Comparison of ENCODE assay signal across 8 mouse cellular contexts in genomic region chr7:67414766-67415165, GRCm38 (mm10). TPM values are rescaled to one million over a fixed set of nuclear protein-coding genes. Genes with fewer than 3 reads are reported as not detected.
DNase-seq lines count a peak whose midpoint lies in the region; ATAC-seq and TF ChIP-seq lines count a peak whose summit lies in the region.

No protein-coding gene starts in this region.

- H3K4me1 ChIP-seq in CH12.LX (ENCODE audit: control insufficient read depth in 1 of 2, insufficient read depth in 2 of 2), result peaks cover 24 to 40% of the 10 kb centered on the region in 2 experiments
- H3K4me1 ChIP-seq in kidney, embryonic 15.5 days, result no peaks in the 10 kb centered on the region
- no peaks in the 10 kb centered on the region for H3K4me1 ChIP-seq in kidney, adult 2 months (ENCODE audit: control insufficient read depth, insufficient read depth, low read length)

- ATAC-seq in kidney, embryonic 15.5 days (replicated peaks; ENCODE audit: low FRiP score), result no peak

- in situ Hi-C loops in CH12.LX (cut with MboI; ENCODE audit: low pct_ligation_motif_present, low pct_unique_long_range_greater_than_20kb, low sequenced_read_pairs), result no loop called here

- intact Hi-C loops in heart, postnatal 10 days (cut with DNase I), result loop anchor here (5.0 kb wide), 1 partner anchor 37 kb away; no protein-coding TSS in a partner anchor

- DNase-seq in layer of hippocampus, adult 2 months (ENCODE audit: low spot score in 2 of 2), result peak in 1 of 2 experiments; percentile 9
- DNase-seq in layer of hippocampus, adult 9-10 months (ENCODE audit: low spot score), result no peak
- peak; percentile 99 for DNase-seq in CH12.LX (ENCODE audit: extremely low read depth)
- DNase-seq in frontal cortex, postnatal 14 days (ENCODE audit: low spot score in 2 of 2), result peak; percentile 38 to 54
- peak; percentile 72 to 73 for DNase-seq in heart, postnatal 10 days
- DNase-seq in cerebellum, adult 8-10 months, result no peak
- DNase-seq in kidney, adult 2 months, result no peak

- peak overlapping the region; percentile 15; the same call in 1 of the 2 replicates for H3K27ac ChIP-seq in layer of hippocampus, adult 2 months
- H3K27ac ChIP-seq in CH12.LX (ENCODE audit: insufficient read depth, low read depth), result peak overlapping the region; percentile 97
- H3K27ac ChIP-seq in kidney, embryonic 15.5 days, result no peak overlapping the region
- H3K27ac ChIP-seq in kidney, adult 2 months (ENCODE audit: insufficient read depth, low read depth, low read length), result no peak overlapping the region

- peak overlapping the region; percentile 99 for H3K9ac ChIP-seq in CH12.LX (ENCODE audit: insufficient read depth, low read depth)
- no peak overlapping the region for H3K9ac ChIP-seq in kidney, embryonic 15.5 days

- H3K36me3 ChIP-seq in CH12.LX (replicated peaks in 1 of 2; ENCODE audit: control insufficient read depth in 1 of 2, insufficient read depth in 1 of 2, low read length in 1 of 2), result no peaks in the 10 kb centered on the region
- no peaks in the 10 kb centered on the region for H3K36me3 ChIP-seq in kidney, embryonic 15.5 days
- H3K36me3 ChIP-seq in kidney, adult 2 months (ENCODE audit: control insufficient read depth, insufficient read depth, low read length), result no peaks in the 10 kb centered on the region

- TF ChIP-seq EP300 in CH12.LX (IDR thresholded peaks at IDR 0.05; ENCODE audit: low read length), result peak; percentile 99

- 71% methylated on average over 8 of the region's 8 CpGs for WGBS in kidney, embryonic 15.5 days
- 82% methylated on average over 8 of the region's 8 CpGs for WGBS in kidney, adult 2 months

- no peaks in the 10 kb centered on the region; the same call in 1 of the 2 replicates for H3K79me2 ChIP-seq in CH12.LX (replicated peaks; ENCODE audit: control insufficient read depth, extremely low read depth, insufficient read depth, poor library complexity, severe bottlenecking)

- TF ChIP-seq RAD21 in CH12.LX (IDR thresholded peaks at IDR 0.05; ENCODE audit: low read depth, low read length), result peak; percentile 23

- no peaks in the 10 kb centered on the region for H3K9me3 ChIP-seq in CH12.LX (replicated peaks; ENCODE audit: low read length)
- no peaks in the 10 kb centered on the region for H3K9me3 ChIP-seq in kidney, embryonic 15.5 days (replicated peaks)

- no peak for TF ChIP-seq CTCF in layer of hippocampus, adult 2 months (conservative IDR thresholded peaks at IDR 0.05)
- no peak for TF ChIP-seq CTCF in CH12.LX (conservative IDR thresholded peaks at IDR 0.05 in 1 of 2, IDR thresholded peaks at IDR 0.05 in 1 of 2; ENCODE audit: low read depth in 2 of 2, low read length in 2 of 2)
- TF ChIP-seq CTCF in kidney, adult 2 months (conservative IDR thresholded peaks at IDR 0.05; ENCODE audit: insufficient read depth, insufficient read length, low read depth, low read length), result no peak

- dilution Hi-C loops in CH12.LX (cut with MboI; ENCODE audit: extremely low pct_ligation_motif_present, extremely low pct_unique_long_range_greater_than_20kb, low sequenced_read_pairs), result no loop called here

- TF ChIP-seq POLR2A in CH12.LX (IDR thresholded peaks at IDR 0.05; ENCODE audit: low read depth, low read length), result peak; percentile 46; the same call in 1 of the 2 replicates
- TF ChIP-seq POLR2A in kidney, adult 2 months (IDR thresholded peaks at IDR 0.05; ENCODE audit: low read depth, low read length), result no peak

- peak overlapping the region; percentile 88 for H3K4me2 ChIP-seq in CH12.LX (ENCODE audit: insufficient read depth, low read depth, poor library complexity, severe bottlenecking)
- H3K4me2 ChIP-seq in kidney, embryonic 15.5 days, result no peak overlapping the region

- H3K4me3 ChIP-seq in layer of hippocampus, adult 2 months, result no peak overlapping the region
- peak overlapping the region; percentile 49 to 58 (median 52) for H3K4me3 ChIP-seq in CH12.LX (replicated peaks in 1 of 3; ENCODE audit: low read depth in 2 of 3, low read length in 2 of 3, poor library complexity in 1 of 3)
- H3K4me3 ChIP-seq in kidney, embryonic 15.5 days (replicated peaks), result no peak overlapping the region
- no peak overlapping the region for H3K4me3 ChIP-seq in kidney, adult 2 months (ENCODE audit: insufficient read depth, low read depth, low read length)

- no peaks in the 10 kb centered on the region for H3K27me3 ChIP-seq in CH12.LX (replicated peaks)
- H3K27me3 ChIP-seq in kidney, embryonic 15.5 days, result no peaks in the 10 kb centered on the region
- H3K27me3 ChIP-seq in kidney, adult 2 months (replicated peaks; ENCODE audit: control insufficient read depth, insufficient read depth, low read length), result no peaks in the 10 kb centered on the region

TF ChIP-seq in CH12.LX, 34 proteins besides CTCF, POLR2A, EP300 and RAD21:
- TF ChIP-seq ETS1 (conservative IDR thresholded peaks at IDR 0.05; ENCODE audit: low read depth, low read length), result peak; percentile 100
- TF ChIP-seq TBP (conservative IDR thresholded peaks at IDR 0.05; ENCODE audit: low read depth, low read length), result peak; percentile 82
- TF ChIP-seq KAT2A (IDR thresholded peaks at IDR 0.05; ENCODE audit: insufficient replicate concordance, low read length), result peak; percentile 86
- peak; percentile 97 for TF ChIP-seq BHLHE40 (IDR thresholded peaks at IDR 0.05; ENCODE audit: low read depth, low read length)
- peak; percentile 81 for TF ChIP-seq MAFK (IDR thresholded peaks at IDR 0.05; ENCODE audit: insufficient replicate concordance, low read length)
- TF ChIP-seq MAZ (IDR thresholded peaks at IDR 0.05; ENCODE audit: low read depth, low read length), result peak; percentile 93
- peak; percentile 99 for TF ChIP-seq TCF12 (IDR thresholded peaks at IDR 0.05; ENCODE audit: low read depth, low read length)
- TF ChIP-seq USF2 (conservative IDR thresholded peaks at IDR 0.05; ENCODE audit: low read depth, low read length), result no peak; the same call in 1 of the 2 replicates
- TF ChIP-seq SMC3 (IDR thresholded peaks at IDR 0.05; ENCODE audit: low read depth, low read length), result peak; percentile 42
- TF ChIP-seq NRF1 (IDR thresholded peaks at IDR 0.05; ENCODE audit: low read depth, low read length), result peak; percentile 59
- TF ChIP-seq MXI1 (IDR thresholded peaks at IDR 0.05; ENCODE audit: low read depth, low read length), result peak; percentile 73; the same call in 1 of the 2 replicates
- peak; percentile 78 for TF ChIP-seq ZMIZ1 (IDR thresholded peaks at IDR 0.05; ENCODE audit: low read depth, low read length)
- peak; percentile 77; the same call in 1 of the 2 replicates for TF ChIP-seq E2F4 (IDR thresholded peaks at IDR 0.05; ENCODE audit: insufficient replicate concordance, low read depth, low read length)
- peak; percentile 96 for TF ChIP-seq JUN (IDR thresholded peaks at IDR 0.05; ENCODE audit: insufficient read depth, low read depth, low read length)
- peak; percentile 97 for TF ChIP-seq JUND (conservative IDR thresholded peaks at IDR 0.05; ENCODE audit: low read depth, low read length)
- TF ChIP-seq UBTF (IDR thresholded peaks at IDR 0.05; ENCODE audit: low read depth, low read length), result no peak
- TF ChIP-seq GABPA (IDR thresholded peaks at IDR 0.05; ENCODE audit: insufficient replicate concordance, low read depth, low read length), result no peak
- TF ChIP-seq ELF1 (IDR thresholded peaks at IDR 0.05; ENCODE audit: low read depth, low read length), result peak; percentile 72; the same call in 1 of the 2 replicates
- TF ChIP-seq CHD1 (IDR thresholded peaks at IDR 0.05; ENCODE audit: low read depth, low read length), result peak; percentile 61; the same call in 1 of the 2 replicates
- TF ChIP-seq HCFC1 (IDR thresholded peaks at IDR 0.05; ENCODE audit: low read depth, low read length), result peak; percentile 60
- peak; percentile 96 for TF ChIP-seq MYC (IDR thresholded peaks at IDR 0.05; ENCODE audit: low read depth, low read length)
- TF ChIP-seq CHD2 (IDR thresholded peaks at IDR 0.05; ENCODE audit: low read length), result peak; percentile 95
- TF ChIP-seq USF1 (IDR thresholded peaks at IDR 0.05; ENCODE audit: low read depth, low read length), result no peak
- peak; percentile 100 for TF ChIP-seq IRF4 (IDR thresholded peaks at IDR 0.05; ENCODE audit: low read depth, low read length)
- TF ChIP-seq SIN3A (IDR thresholded peaks at IDR 0.05; ENCODE audit: low read length), result peak; percentile 99
- TF ChIP-seq ZC3H11A (IDR thresholded peaks at IDR 0.05; ENCODE audit: low read depth, low read length), result no peak
- TF ChIP-seq RCOR1 (conservative IDR thresholded peaks at IDR 0.05; ENCODE audit: low read depth, low read length), result peak; percentile 94; the same call in 1 of the 2 replicates
- no peak for TF ChIP-seq ZKSCAN1 (IDR thresholded peaks at IDR 0.05; ENCODE audit: borderline replicate concordance, low read depth, low read length)
- TF ChIP-seq MAX (IDR thresholded peaks at IDR 0.05; ENCODE audit: low read length), result peak; percentile 95
- peak; percentile 76; the same call in 1 of the 2 replicates for TF ChIP-seq POLR2AphosphoS2 (IDR thresholded peaks at IDR 0.05; ENCODE audit: low read depth, low read length)
- TF ChIP-seq ZNF384 (IDR thresholded peaks at IDR 0.05; ENCODE audit: low read depth, low read length), result peak; percentile 43; the same call in 1 of the 2 replicates
- peak; percentile 99 for TF ChIP-seq MEF2A (IDR thresholded peaks at IDR 0.05; ENCODE audit: borderline replicate concordance, low read depth, low read length)
- TF ChIP-seq PAX5 (IDR thresholded peaks at IDR 0.05; ENCODE audit: low read length), result no peak
- peak; percentile 84 for TF ChIP-seq NELFE (IDR thresholded peaks at IDR 0.05; ENCODE audit: low read depth, low read length)

RNA-seq across cellular contexts. Expression of gene Mef2a, which starts 42.1 kb away (rescaled TPM):
- total RNA-seq in layer of hippocampus, adult 2 months (2021), result 100 to 1,000 TPM; 151 to 157 TPM
- 42.2 and 43.5 TPM in 2 replicates for total RNA-seq in CH12.LX (2012; rRNA removed)
- 36.7 and 40.1 TPM in 2 replicates for total RNA-seq in CH12.LX (2014; rRNA removed)
- polyA plus RNA-seq in CH12.LX (2012; ENCODE audit: insufficient read length, low read depth), result 94.6 and 100 TPM in 2 replicates
- 100 to 1,000 TPM; 192 to 218 TPM for total RNA-seq in heart, postnatal 10 days (2021)
- polyA plus RNA-seq in kidney, embryonic 15.5 days (2015; fragmentation: Nextera tagmentation; extraction: Ambion mirVana), result 36.0 and 37.9 TPM in 2 replicates
- 21.2 and 22.2 TPM in 2 replicates for polyA plus RNA-seq in kidney, adult 2 months (2012; rRNA removed)

Comparison
In these comparisons a context has a peak if more than half of its experiments do, and no peak if none do; other contexts are left out.
1. DNase-seq: peak in CH12.LX (single experiment), frontal cortex, postnatal 14 days (2 of 2) and heart, postnatal 10 days (2 of 2); none in layer of hippocampus, adult 9-10 months (single experiment), cerebellum, adult 8-10 months (single experiment) and kidney, adult 2 months (single experiment).
2. H3K27ac ChIP-seq: peak in layer of hippocampus, adult 2 months (single experiment) and CH12.LX (single experiment); none in kidney, embryonic 15.5 days (single experiment) and kidney, adult 2 months (single experiment).
3. H3K4me3 ChIP-seq: peak in CH12.LX (3 of 3); none in layer of hippocampus, adult 2 months (single experiment), kidney, embryonic 15.5 days (single experiment) and kidney, adult 2 months (single experiment).